Mouse (Mus musculus): ENCODE measurements around the gene Cers6. TPM values are rescaled to one million over a fixed set of nuclear protein-coding genes. Genes with fewer than 3 reads are reported as not detected.

Gene Cers6
- polyA plus RNA-seq, 1 experiment from 2014 or later = 18.7 TPM

GRCm38 (mm10) chr2:69132488-69133040 is 271.3 kb downstream of the Cers6 start:
- Histone ChIP-seq H3K27me3 (ENCODE audit: low read depth, poor library complexity, severe bottlenecking) (no peaks in the 10 kb centered on the region), H3K4me1 (peaks cover 43% of the 10 kb centered on the region), H3K36me3 (no peaks in the 10 kb centered on the region), H3K4me3 (no peak overlapping the region), H3K9me3 (replicated peaks) (no peaks in the 10 kb centered on the region), H3K27ac (replicated peaks) (peak overlapping the region; percentile 17; the same call in 1 of the 2 replicates)
- WGBS = 44% methylated on average over 5 of the region's 5 CpGs
- DNase-seq (ENCODE audit: low spot score) = no peak

DNA sequence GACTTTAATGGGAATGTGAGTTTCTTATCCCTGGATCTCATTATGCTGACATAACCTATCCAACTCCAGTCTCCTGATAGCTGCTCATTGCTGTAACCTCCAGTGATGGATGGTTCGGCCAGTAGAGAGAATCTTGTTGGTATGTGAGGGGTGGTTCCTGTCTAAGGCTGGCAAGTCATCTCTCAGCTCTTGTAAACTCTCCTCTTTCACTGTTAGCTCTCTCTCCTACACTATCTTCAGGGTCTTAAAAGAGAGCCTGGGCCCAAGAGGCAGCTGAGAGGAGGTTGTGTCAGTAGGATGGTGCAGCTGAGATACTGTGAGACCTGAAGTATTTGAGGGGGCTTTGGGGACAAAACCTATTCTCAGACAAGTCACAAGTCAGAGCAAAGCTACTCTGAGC is 272.9 kb downstream of the Cers6 start:
- no peaks in the 10 kb centered on the region for H3K27me3 ChIP-seq (ENCODE audit: low read depth, poor library complexity, severe bottlenecking)
- no peak overlapping the region for H3K4me3 ChIP-seq
- WGBS = 97% methylated on average over 1 of the region's 1 CpGs
- H3K9me3 ChIP-seq (replicated peaks) = no peaks in the 10 kb centered on the region
- peaks cover 33% of the 10 kb centered on the region for H3K4me1 ChIP-seq
- H3K36me3 ChIP-seq = no peaks in the 10 kb centered on the region
- no peak for DNase-seq (ENCODE audit: low spot score)
- H3K27ac ChIP-seq (replicated peaks) = no peak overlapping the region

DNA sequence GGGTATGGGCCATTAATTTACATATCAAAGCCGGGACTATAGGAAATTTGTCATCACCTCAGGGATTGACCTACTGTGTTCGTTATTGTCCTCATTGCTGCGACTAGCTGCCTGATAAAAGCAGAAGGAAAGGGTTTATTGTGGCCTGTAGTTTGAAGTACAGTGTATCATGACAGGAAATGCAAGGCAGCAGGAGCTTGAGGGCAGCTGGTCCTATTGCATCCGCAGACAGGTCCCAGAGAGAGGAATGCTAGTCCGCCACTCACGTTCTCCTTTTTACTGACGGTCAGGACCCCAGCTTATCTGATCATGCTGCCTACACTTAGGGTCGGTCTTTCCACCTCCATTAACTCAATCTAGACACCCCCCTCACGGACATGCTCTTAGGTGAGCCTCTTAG is 273.7 kb downstream of the Cers6 start:
- no peak for DNase-seq (ENCODE audit: low spot score)
- WGBS = 88% methylated on average over 9 of the region's 9 CpGs

GRCm38 (mm10) chr2:69135661-69136576 is 274.7 kb downstream of the Cers6 start, which contains the start of gene Nostrin:
Nostrin (plus strand) TSS chr2:69135800.
- H3K36me3 ChIP-seq = no peaks in the 10 kb centered on the region
- no peak for DNase-seq (ENCODE audit: low spot score)
- peaks cover 21% of the 10 kb centered on the region for H3K4me1 ChIP-seq
- no peaks in the 10 kb centered on the region for H3K27me3 ChIP-seq (ENCODE audit: low read depth, poor library complexity, severe bottlenecking)
- 85% methylated on average over 15 of the region's 15 CpGs for WGBS
- H3K4me3 ChIP-seq = no peak within 1 kb of the TSS
- no peaks in the 10 kb centered on the region for H3K9me3 ChIP-seq (replicated peaks)
- no peak within 1 kb of the TSS for H3K27ac ChIP-seq (replicated peaks)

More for the DNA sequence above, 273.7 kb downstream of the Cers6 start:
- H3K9me3 ChIP-seq (replicated peaks) = no peaks in the 10 kb centered on the region
- H3K27ac ChIP-seq (replicated peaks) = no peak overlapping the region
- H3K36me3 ChIP-seq = no peaks in the 10 kb centered on the region
- H3K27me3 ChIP-seq (ENCODE audit: low read depth, poor library complexity, severe bottlenecking) = no peaks in the 10 kb centered on the region
- no peak overlapping the region for H3K4me3 ChIP-seq
- H3K4me1 ChIP-seq = peaks cover 25% of the 10 kb centered on the region

DNA sequence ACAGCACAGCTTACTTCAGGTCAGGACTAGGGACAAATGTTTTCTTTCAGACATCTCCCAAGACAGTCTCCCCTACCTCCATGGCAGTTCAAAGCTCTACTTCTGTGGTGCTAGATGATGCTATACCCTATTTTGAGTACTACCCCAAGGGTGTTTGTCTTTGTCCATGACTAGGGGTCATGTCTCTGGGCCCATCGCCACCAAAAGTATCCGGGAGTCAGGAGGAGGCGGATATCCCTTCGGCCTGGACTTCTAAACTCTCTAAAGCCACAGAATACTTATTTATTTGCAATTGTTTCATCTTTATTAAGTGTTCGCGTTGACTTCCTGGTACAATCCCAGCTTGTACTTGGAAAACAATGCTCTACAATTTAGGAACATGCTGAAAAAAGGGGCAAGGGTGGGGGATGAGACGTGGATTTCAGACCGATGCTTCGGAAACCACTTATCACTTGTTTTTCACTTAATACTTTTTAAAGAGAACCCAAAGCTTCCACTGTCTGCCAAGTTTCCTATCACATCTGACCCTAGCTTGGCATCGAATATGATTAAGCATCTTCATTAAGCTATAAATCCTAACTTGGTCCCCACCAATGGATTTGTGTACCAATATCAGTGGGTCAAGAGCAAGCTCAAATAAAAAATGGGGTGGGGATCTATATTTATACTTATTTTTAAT is 276.3 kb downstream of the Cers6 start:
- WGBS = 91% methylated on average over 10 of the region's 10 CpGs
- no peaks in the 10 kb centered on the region for H3K9me3 ChIP-seq (replicated peaks)
- H3K27ac ChIP-seq (replicated peaks) = no peak overlapping the region
- DNase-seq (ENCODE audit: low spot score) = no peak
- H3K27me3 ChIP-seq (ENCODE audit: low read depth, poor library complexity, severe bottlenecking) = no peaks in the 10 kb centered on the region
- H3K4me1 ChIP-seq = peaks cover 9% of the 10 kb centered on the region
- no peak overlapping the region for H3K4me3 ChIP-seq
- no peaks in the 10 kb centered on the region for H3K36me3 ChIP-seq

GRCm38 (mm10) chr2:69138759-69139158 is 277.5 kb downstream of the Cers6 start:
- WGBS = 94% methylated on average over 4 of the region's 4 CpGs
- peaks cover 4% of the 10 kb centered on the region; the same call in 1 of the 2 replicates for H3K4me1 ChIP-seq
- no peaks in the 10 kb centered on the region for H3K9me3 ChIP-seq (replicated peaks)
- no peak for DNase-seq (ENCODE audit: low spot score)
- no peak overlapping the region for H3K4me3 ChIP-seq
- H3K27me3 ChIP-seq (ENCODE audit: low read depth, poor library complexity, severe bottlenecking) = no peaks in the 10 kb centered on the region
- H3K36me3 ChIP-seq = no peaks in the 10 kb centered on the region
- no peak overlapping the region for H3K27ac ChIP-seq (replicated peaks)

DNA sequence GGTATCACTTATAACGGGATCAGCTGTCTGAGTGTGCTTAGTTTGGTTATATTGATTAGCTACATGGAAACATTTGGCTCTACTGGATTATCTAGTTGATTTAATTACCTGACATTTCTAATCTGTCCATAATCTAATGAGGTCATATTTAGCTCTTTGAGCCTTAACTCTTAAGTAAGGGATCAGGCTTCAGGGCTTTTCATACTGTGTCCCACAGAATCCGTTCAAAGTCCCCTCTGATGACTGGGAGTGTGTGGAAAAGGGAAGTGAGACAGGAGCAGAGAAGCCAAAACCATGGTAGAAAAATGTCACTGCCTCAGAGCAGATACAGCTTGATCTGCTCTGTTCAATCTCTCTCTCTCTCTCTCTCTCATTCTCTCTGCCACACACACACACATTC is 279.0 kb downstream of the Cers6 start:
- Histone ChIP-seq H3K4me1 (peaks cover 9% of the 10 kb centered on the region), H3K9me3 (replicated peaks) (no peaks in the 10 kb centered on the region), H3K4me3 (no peak overlapping the region), H3K36me3 (no peaks in the 10 kb centered on the region), H3K27me3 (ENCODE audit: low read depth, poor library complexity, severe bottlenecking) (no peaks in the 10 kb centered on the region), H3K27ac (replicated peaks) (no peak overlapping the region)
- no peak for DNase-seq (ENCODE audit: low spot score)
- 71% methylated on average over 2 of the region's 2 CpGs for WGBS

DNA sequence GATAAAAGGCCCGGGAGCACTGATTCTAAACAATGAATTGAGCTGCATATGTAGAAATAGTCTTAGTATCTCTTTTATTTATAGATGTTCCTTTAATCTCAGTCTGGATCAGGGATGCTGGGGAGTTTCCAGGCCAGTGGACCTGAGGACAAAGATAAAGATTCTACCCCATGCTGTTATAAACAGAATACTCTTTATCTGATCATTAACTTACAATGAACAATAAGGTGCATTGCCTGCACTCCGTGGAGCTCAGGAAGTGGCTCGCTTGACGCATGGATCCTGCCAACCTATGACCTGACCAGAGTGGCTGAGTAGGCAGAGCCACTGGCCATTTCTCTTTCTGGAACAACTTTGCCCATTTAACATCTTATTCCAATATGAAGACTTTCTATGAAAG is 279.6 kb downstream of the Cers6 start:
- Histone ChIP-seq H3K36me3 (no peaks in the 10 kb centered on the region), H3K4me3 (no peak overlapping the region), H3K27me3 (ENCODE audit: low read depth, poor library complexity, severe bottlenecking) (no peaks in the 10 kb centered on the region), H3K27ac (replicated peaks) (no peak overlapping the region), H3K9me3 (replicated peaks) (no peaks in the 10 kb centered on the region), H3K4me1 (peaks cover 9% of the 10 kb centered on the region)
- DNase-seq (ENCODE audit: low spot score) = no peak
- 73% methylated on average over 4 of the region's 4 CpGs for WGBS

DNA sequence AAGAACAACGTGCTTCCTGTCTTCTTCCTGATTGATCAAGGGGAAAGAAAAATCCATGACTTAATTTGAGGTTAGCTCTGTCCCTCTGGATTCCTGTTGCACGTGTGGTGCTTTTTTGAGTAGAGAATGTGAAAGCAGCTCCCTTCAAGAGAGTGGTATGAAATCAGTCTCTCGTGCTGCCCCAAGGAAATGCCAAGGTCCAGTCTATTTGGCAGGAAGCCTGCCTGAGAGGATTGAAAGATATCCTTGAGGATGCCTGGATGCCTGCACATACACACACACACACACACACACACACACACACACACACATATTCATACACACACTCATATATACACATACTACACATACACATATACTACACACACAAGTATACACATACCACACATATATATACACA is 287.4 kb downstream of the Cers6 start:
- no peaks in the 10 kb centered on the region for H3K36me3 ChIP-seq
- peaks cover 16% of the 10 kb centered on the region for H3K27me3 ChIP-seq (ENCODE audit: low read depth, poor library complexity, severe bottlenecking)
- no peak overlapping the region for H3K4me3 ChIP-seq
- no peak overlapping the region for H3K27ac ChIP-seq (replicated peaks)
- no peaks in the 10 kb centered on the region for H3K9me3 ChIP-seq (replicated peaks)
- DNase-seq (ENCODE audit: low spot score) = no peak
- peaks cover 25% of the 10 kb centered on the region for H3K4me1 ChIP-seq
- 76% methylated on average over 3 of the region's 3 CpGs for WGBS

DNA sequence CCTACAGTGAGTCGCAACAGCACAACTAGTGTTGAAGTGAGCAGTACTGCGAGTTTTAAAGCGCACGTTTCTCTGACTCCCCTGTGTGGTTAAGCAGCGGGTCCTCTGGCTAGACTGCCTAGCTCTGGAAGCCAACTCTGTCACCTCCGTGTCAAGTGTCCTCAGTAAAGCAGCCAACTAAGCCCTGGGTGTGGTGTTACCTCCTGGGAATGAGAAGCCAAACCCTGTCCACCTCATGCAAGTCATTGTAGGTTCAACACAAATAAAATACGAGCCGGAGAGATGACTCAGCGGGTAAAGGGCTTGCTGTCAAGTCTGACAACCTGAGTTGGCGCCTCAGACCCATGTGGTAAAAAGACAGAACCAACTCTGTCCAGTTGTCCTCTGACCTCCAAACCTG is 287.9 kb downstream of the Cers6 start:
- Histone ChIP-seq H3K9me3 (replicated peaks) (no peaks in the 10 kb centered on the region), H3K4me3 (no peak overlapping the region), H3K27ac (replicated peaks) (no peak overlapping the region), H3K36me3 (no peaks in the 10 kb centered on the region), H3K27me3 (ENCODE audit: low read depth, poor library complexity, severe bottlenecking) (peaks cover 16% of the 10 kb centered on the region), H3K4me1 (peaks cover 23% of the 10 kb centered on the region)
- no peak for DNase-seq (ENCODE audit: low spot score)
- WGBS = 94% methylated on average over 10 of the region's 10 CpGs

GRCm38 (mm10) chr2:69150841-69151240 is 289.6 kb downstream of the Cers6 start:
- Histone ChIP-seq H3K9me3 (replicated peaks) (no peaks in the 10 kb centered on the region), H3K27me3 (ENCODE audit: low read depth, poor library complexity, severe bottlenecking) (peaks cover 16% of the 10 kb centered on the region), H3K36me3 (no peaks in the 10 kb centered on the region), H3K27ac (replicated peaks) (no peak overlapping the region), H3K4me1 (peaks cover 20% of the 10 kb centered on the region), H3K4me3 (no peak overlapping the region)
- WGBS = 37% methylated on average over 5 of the region's 5 CpGs
- no peak for DNase-seq (ENCODE audit: low spot score)

- 63% methylated on average over 3 of the region's 3 CpGs for WGBS
- Histone ChIP-seq H3K27ac (replicated peaks) (no peak overlapping the region), H3K4me1 (peaks cover 11% of the 10 kb centered on the region), H3K36me3 (no peaks in the 10 kb centered on the region), H3K4me3 (no peak overlapping the region), H3K27me3 (ENCODE audit: low read depth, poor library complexity, severe bottlenecking) (no peaks in the 10 kb centered on the region), H3K9me3 (replicated peaks) (no peaks in the 10 kb centered on the region)
- DNase-seq (ENCODE audit: low spot score) = no peak
Observed at GRCm38 (mm10) chr2:69155861-69156260, 294.6 kb downstream of the Cers6 start.

- Histone ChIP-seq H3K4me3 (no peak overlapping the region), H3K9me3 (replicated peaks) (no peaks in the 10 kb centered on the region), H3K36me3 (no peaks in the 10 kb centered on the region), H3K4me1 (peaks cover 7% of the 10 kb centered on the region; the same call in 1 of the 2 replicates), H3K27ac (replicated peaks) (no peak overlapping the region), H3K27me3 (ENCODE audit: low read depth, poor library complexity, severe bottlenecking) (no peaks in the 10 kb centered on the region)
- WGBS = 77% methylated on average over 7 of the region's 7 CpGs
- DNase-seq (ENCODE audit: low spot score) = no peak
Observed at GRCm38 (mm10) chr2:69156283-69156682, 295.0 kb downstream of the Cers6 start.

Measured in midbrain, embryonic 10.5 days (tissue).